Mouse (Mus musculus) liver, embryonic 14.5 days (tissue): Measurements from ENCODE around the gene Agtpbp1.

ENCODE experiments used
- CTCF ChIP-seq: IDR thresholded peaks from 2 replicates; pipeline ENCODE4 v1.5.1; 2016; ENCODE audit warnings: antibody characterized with exemption, low read depth, control low read depth
- EP300 ChIP-seq: IDR thresholded peaks from 2 replicates; pipeline ENCODE4 v1.6.1; 2016; ENCODE audit warnings: antibody characterized with exemption, low read depth

- no peak for TF ChIP-seq CTCF
- TF ChIP-seq EP300, result no peak
Observed at GRCm38 (mm10) chr13:59571107-59571506, 13.9 kb downstream of the Agtpbp1 start.
